Mouse (Mus musculus) limb, embryonic 10.5 days (tissue): Measurements from ENCODE around the gene Trpv3. TPM values are rescaled to one million over a fixed set of nuclear protein-coding genes. Genes with fewer than 3 reads are reported as not detected.
"Not testable (repeated sequence)": the region's sequence is repeated elsewhere in the genome, so short reads cannot be mapped to it uniquely, and the experiment has no call there.

Experiments
- DNase-seq: peaks from one replicate; pipeline ENCODE4 v3.0.0-alpha.2; 2017; ENCODE audit warnings: low spot score
- H3K27ac ChIP-seq: fragments of 300-500 bp; sonication (generic); 2 replicates; pipeline ENCODE4 v1.5.1; 2016; ENCODE audit warnings: mild to moderate bottlenecking
- H3K27me3 ChIP-seq: fragments of 300-500 bp; sonication (generic); 2 replicates; pipeline ENCODE4 v1.6.1; 2016; ENCODE audit warnings: low read depth, mild to moderate bottlenecking; ENCODE audit not compliant: poor library complexity, severe bottlenecking
- H3K36me3 ChIP-seq: fragments of 300-500 bp; sonication (generic); 2 replicates; pipeline ENCODE4 v1.6.1; 2016; ENCODE audit warnings: mild to moderate bottlenecking, moderate library complexity
- H3K4me1 ChIP-seq: fragments of 300-500 bp; sonication (generic); 2 replicates; pipeline ENCODE4 v1.6.1; 2016
- H3K4me3 ChIP-seq: fragments of 300-500 bp; sonication (generic); 2 replicates; pipeline ENCODE4 v1.5.1; 2016; ENCODE audit warnings: mild to moderate bottlenecking, moderate library complexity
- H3K9me3 ChIP-seq: fragments of 300-500 bp; sonication (generic); replicated peaks from 2 replicates; pipeline ENCODE4 v1.6.1; 2016; ENCODE audit warnings: mild to moderate bottlenecking
- WGBS: fragments of 180-500 bp; shearing (Covaris S2); methylation state at CpG from one replicate; pipeline ENCODE4 v1.1.7; 2016; 5-methylcytosine and 5-hydroxymethylcytosine counted together
- polyA plus RNA-seq: library from polyadenylated mRNA; unstranded; fragments of >200 nt; fragmentation: Nextera tagmentation; extraction: Ambion mirVana; gene quantifications from 2 replicates; pipeline ENCODE4 v1.2.1, GENCODE M21; 2016

Trpv3 gene
- polyA plus RNA-seq, 1 experiment from 2014 or later, result 0.06 TPM

DNA sequence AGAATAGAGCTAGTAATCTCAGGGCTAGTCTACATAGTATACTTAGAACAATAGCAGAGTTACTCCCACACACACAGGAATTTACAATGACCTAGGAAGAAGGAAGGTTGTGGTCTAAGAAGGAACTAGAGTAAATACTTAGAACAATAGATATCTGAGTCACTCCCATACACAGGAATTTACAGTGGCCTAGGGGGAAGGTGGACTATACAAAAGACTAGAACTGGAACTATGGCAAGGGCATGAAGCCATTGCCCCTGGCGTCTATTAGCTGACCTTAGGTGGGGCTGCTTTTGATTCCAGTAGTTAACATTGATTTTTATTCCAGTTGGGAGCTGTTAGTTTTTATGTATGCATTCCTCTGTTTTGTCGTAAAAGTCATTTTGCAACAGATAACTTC, 51.4 kb downstream of the Trpv3 start:
- DNase-seq, H3K27me3 ChIP-seq: not testable (repeated sequence)
- WGBS, result 84% methylated on average over 2 of the region's 2 CpGs

DNA sequence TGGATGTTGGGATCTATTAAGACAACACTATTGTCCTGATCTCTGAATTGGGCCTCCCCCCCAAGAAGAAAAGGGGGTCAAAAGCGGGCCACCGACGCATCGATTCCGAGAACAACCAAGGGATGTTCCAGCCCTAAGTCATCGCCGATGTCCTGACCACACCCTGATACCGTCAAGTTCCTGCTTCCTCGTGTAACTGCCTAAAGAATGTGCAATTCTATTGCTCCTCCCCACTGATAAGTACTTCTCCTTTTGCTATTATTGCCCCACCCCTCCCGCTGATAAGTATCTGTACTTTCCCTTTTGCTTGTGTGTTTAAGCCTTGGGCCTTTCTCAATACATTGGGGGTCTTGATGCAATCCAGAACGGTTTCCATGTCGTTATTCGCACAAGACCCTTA, 53.9 kb downstream of the Trpv3 start:
- not testable (repeated sequence) for DNase-seq, H3K36me3 ChIP-seq, H3K4me1 ChIP-seq, H3K9me3 ChIP-seq, H3K27me3 ChIP-seq, H3K4me3 ChIP-seq, H3K27ac ChIP-seq
- WGBS, result 96% methylated on average over 13 of the region's 13 CpGs

More for the DNA sequence above, 51.4 kb downstream of the Trpv3 start:
- not testable (repeated sequence) for H3K4me1 ChIP-seq, H3K27ac ChIP-seq, H3K9me3 ChIP-seq, H3K36me3 ChIP-seq, H3K4me3 ChIP-seq

DNA sequence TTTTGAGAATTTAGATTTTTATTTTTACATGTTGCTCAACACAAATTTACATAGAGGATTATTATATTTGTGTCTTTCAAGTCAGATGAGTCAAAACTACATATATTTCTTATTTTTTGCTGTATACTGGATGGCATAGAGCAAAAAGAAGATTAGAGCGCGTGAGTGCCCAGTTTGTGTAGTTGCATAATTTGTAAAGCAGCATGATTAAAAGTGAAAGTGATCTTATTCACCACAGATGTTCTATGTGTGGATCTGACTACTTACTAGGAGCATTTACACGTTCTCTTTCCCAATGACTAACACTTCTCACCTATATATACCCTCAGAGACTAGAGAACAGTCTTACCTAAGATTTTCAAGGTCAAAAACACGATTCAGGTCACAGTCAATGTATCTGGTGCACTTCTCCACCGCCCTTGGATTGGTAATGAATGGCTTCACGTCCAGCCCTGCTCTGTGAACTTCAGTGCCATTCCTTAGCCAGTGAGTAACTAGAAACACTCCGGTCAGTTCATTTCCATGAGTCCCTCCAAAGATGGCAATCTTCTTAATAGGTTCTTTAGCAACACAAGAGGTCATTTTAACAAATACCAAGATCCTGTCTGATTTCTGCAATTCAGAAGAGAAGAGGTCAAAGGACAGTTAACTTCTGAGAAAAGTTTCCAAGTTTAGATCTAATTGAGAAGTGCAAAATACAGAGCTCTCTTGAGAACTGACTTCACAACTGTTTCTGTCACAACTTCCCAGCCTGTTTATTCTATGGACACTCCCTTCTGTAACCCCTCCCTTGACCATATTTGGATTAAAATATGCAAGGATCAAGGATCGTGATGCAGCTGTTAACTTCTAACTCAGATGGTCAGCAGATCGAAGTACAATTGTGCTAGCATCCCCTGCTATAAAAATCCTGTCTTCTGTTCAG, 57.0 kb downstream of the Trpv3 start:
- 76% methylated on average over 9 of the region's 9 CpGs for WGBS
- no peak overlapping the region for H3K4me3 ChIP-seq
- DNase-seq, result no peak

DNA sequence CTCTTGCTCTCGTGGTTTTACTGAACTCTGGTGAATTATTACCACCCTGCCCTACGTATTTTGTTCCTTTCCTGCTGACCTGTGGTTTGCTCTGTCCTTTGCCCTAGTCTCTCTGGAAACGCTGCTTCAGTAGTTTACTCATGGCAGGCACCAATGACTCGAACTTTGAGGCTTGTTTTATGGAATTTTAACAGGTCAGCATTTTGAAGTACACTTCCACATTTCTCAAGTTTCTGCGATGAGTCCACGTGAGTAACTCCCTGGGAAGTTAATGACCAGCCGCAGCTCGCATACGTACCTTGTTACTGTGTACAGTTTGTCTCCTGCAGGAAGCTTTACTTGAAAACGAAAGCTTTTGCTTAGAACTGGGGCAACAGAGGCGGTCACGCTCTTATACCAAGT, 59.3 kb downstream of the Trpv3 start:
- H3K9me3 ChIP-seq, result no peaks in the 10 kb centered on the region
- H3K27ac ChIP-seq, result no peak overlapping the region
- 60% methylated on average over 12 of the region's 12 CpGs for WGBS
- no peaks in the 10 kb centered on the region for H3K36me3 ChIP-seq
- no peak for DNase-seq
- H3K4me1 ChIP-seq, result no peaks in the 10 kb centered on the region
- no peaks in the 10 kb centered on the region for H3K27me3 ChIP-seq
- H3K4me3 ChIP-seq, result no peak overlapping the region

More for the DNA sequence above, 57.0 kb downstream of the Trpv3 start:
- Histone ChIP-seq H3K36me3 (no peaks in the 10 kb centered on the region), H3K4me1 (no peaks in the 10 kb centered on the region), H3K27ac (no peak overlapping the region), H3K9me3 (no peaks in the 10 kb centered on the region), H3K27me3 (no peaks in the 10 kb centered on the region)

DNA sequence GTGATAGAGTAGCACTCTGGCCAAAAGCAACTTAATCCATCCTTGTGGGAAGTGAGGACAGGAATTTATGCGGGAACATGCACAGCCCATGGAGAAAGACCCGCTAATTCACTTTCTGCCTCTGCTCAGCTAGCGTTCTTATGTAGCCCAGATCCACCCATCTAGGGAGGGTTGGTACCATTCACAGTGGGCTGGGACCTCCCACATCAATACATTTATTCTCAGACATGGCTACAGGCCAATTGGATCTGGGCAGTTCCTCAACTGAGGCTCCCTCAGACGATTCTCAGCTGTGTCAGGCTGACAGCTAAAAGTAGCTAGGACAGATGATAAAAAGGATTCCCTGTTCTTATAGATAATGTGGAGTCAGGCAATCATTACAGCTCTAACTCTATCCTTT, 60.2 kb downstream of the Trpv3 start:
- DNase-seq, result no peak
- Histone ChIP-seq H3K27me3 (no peaks in the 10 kb centered on the region), H3K4me3 (no peak overlapping the region), H3K9me3 (no peaks in the 10 kb centered on the region), H3K27ac (no peak overlapping the region), H3K36me3 (no peaks in the 10 kb centered on the region), H3K4me1 (no peaks in the 10 kb centered on the region)
- WGBS, result 82% methylated on average over 4 of the region's 4 CpGs

DNA sequence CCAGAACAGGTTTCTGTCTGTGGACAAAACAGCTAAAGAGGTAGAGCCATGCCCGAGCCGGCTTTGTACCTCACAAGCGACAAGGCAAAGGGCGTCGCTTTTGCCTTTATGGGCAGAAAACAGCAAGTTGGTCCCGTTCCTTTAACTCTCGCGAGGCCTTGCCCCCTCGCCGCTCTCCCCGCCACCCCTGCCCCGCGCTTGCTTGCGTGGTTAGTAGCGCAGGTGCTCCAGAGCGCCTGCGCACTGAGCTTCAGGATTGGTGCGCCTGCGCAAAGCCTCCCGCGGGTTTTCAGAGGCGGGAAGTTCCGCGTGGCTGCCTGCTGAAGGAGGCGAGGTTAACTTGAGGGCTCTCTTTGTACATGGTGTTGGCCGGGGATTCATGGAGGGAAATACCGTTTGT, 62.3 kb downstream of the Trpv3 start, which contains the start of the genes Aspa, Gm49340 and Spata22:
Aspa (minus strand) TSS at position 155 of the 400 bp plus-strand sequence.
Gm49340 (plus strand) TSS at position 300 of the 400 bp plus-strand sequence.
Spata22 (plus strand) TSS at position 300 of the 400 bp plus-strand sequence.
- Histone ChIP-seq H3K27ac (no peak within 1 kb of the TSS), H3K27me3 (no peaks in the 10 kb centered on the region), H3K4me3 (no peak within 1 kb of the TSS), H3K4me1 (no peaks in the 10 kb centered on the region), H3K36me3 (no peaks in the 10 kb centered on the region), H3K9me3 (no peaks in the 10 kb centered on the region)
- 81% methylated on average over 27 of the region's 27 CpGs for WGBS
- DNase-seq, result no peak

DNA sequence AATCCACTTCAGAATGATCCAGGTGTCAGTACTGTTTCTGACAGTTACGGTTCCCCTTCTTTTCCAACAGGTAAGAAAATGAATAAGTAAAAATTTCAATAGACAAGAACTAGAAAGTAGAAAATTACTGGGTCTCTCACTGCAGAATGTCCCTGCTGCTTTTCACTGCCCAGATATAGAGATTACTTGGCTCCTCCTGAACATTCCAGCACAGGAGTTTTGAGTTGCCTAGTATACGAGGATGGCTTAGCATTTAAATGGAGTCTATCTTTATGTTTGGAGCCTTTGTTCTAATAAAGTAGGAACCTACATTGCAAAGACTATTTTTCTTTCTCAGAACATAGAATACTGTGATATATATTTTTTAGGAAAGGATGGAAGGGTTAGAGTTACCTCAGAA, 66.2 kb downstream of the Trpv3 start:
- no peak for DNase-seq
- 78% methylated on average over 2 of the region's 2 CpGs for WGBS

DNA sequence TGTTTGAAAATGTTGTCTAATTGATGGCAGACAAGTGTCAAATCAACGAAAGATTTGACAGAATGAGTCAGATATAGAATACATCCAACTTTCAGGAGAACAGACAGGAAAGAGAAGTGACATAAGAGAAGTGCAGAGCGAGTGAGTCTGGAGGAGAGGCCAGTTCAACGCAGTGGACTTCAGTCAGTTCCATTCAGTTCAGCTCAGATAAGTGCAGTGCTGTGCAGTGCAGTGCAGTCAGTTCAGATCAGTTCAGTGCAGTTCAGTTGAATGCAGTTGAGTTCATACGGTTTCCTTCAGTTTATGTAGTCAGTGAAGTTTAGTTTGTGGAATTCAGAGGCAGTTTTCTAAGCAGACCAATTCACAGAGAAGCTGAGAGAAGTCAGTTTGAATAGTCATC, 69.7 kb downstream of the Trpv3 start:
- Histone ChIP-seq H3K4me1 (no peaks in the 10 kb centered on the region), H3K27ac (no peak overlapping the region), H3K4me3 (no peak overlapping the region), H3K36me3 (no peaks in the 10 kb centered on the region), H3K9me3 (no peaks in the 10 kb centered on the region), H3K27me3 (no peaks in the 10 kb centered on the region)
- DNase-seq, result no peak
- 74% methylated on average over 4 of the region's 4 CpGs for WGBS

More for the DNA sequence above, 66.2 kb downstream of the Trpv3 start:
- no peaks in the 10 kb centered on the region for H3K9me3 ChIP-seq
- no peaks in the 10 kb centered on the region for H3K27me3 ChIP-seq
- H3K36me3 ChIP-seq, result no peaks in the 10 kb centered on the region
- no peaks in the 10 kb centered on the region for H3K4me1 ChIP-seq
- no peak overlapping the region for H3K27ac ChIP-seq
- no peak overlapping the region for H3K4me3 ChIP-seq

Other genes with a start within 250 kb of the Trpv3 start
- gene Camkk1, start 248.4 kb upstream of the Trpv3 start, polyA plus RNA-seq, result 3.6 and 6.3 TPM in 2 replicates
- 13.5 and 14.7 TPM in 2 replicates for gene Ncbp3, start 219.6 kb upstream of the Trpv3 start, polyA plus RNA-seq
- 0.48 and 0.58 TPM in 2 replicates for gene Itgae, start 176.8 kb upstream of the Trpv3 start, polyA plus RNA-seq
- 25.5 and 25.7 TPM in 2 replicates for gene Haspin, start 129.1 kb upstream of the Trpv3 start, polyA plus RNA-seq
- 0.20 and 0.24 TPM in 2 replicates for gene P2rx5, start 107.0 kb upstream of the Trpv3 start, polyA plus RNA-seq
- gene Emc6, start 90.4 kb upstream of the Trpv3 start, polyA plus RNA-seq, result 114 and 133 TPM in 2 replicates
- 190 and 226 TPM in 2 replicates for gene Tax1bp3, start 90.3 kb upstream of the Trpv3 start, polyA plus RNA-seq
- 16.7 and 21.0 TPM in 2 replicates for gene Ctns, start 68.3 kb upstream of the Trpv3 start, polyA plus RNA-seq
- gene Shpk, start 67.9 kb upstream of the Trpv3 start, polyA plus RNA-seq, result 0.56 and 1.3 TPM in 2 replicates
- gene Trpv1, start 33.1 kb upstream of the Trpv3 start, polyA plus RNA-seq, result 0.26 TPM in 1 of 2 replicates, not detected in the other
- gene Aspa, start 62.2 kb downstream of the Trpv3 start, polyA plus RNA-seq, result 0.10 TPM in 1 of 2 replicates, not detected in the other
- gene Gm49340, start 62.4 kb downstream of the Trpv3 start, polyA plus RNA-seq, result not detected in 2 replicates
- gene Spata22, start 62.4 kb downstream of the Trpv3 start, polyA plus RNA-seq, result not detected in 2 replicates
- gene Olfr20, start 83.4 kb downstream of the Trpv3 start, polyA plus RNA-seq, result not detected in 2 replicates
- not detected in 2 replicates for gene Olfr376, start 103.9 kb downstream of the Trpv3 start, polyA plus RNA-seq
- gene Olfr1, start 132.2 kb downstream of the Trpv3 start, polyA plus RNA-seq, result not detected in 2 replicates
- not detected in 2 replicates for gene Olfr378, start 161.1 kb downstream of the Trpv3 start, polyA plus RNA-seq
- gene Olfr380, start 190.1 kb downstream of the Trpv3 start, polyA plus RNA-seq, result not detected in 2 replicates
- not detected in 2 replicates for gene Olfr381, start 224.2 kb downstream of the Trpv3 start, polyA plus RNA-seq
- gene Olfr382, start 249.8 kb downstream of the Trpv3 start, polyA plus RNA-seq, result not detected in 2 replicates